Mouse (Mus musculus) lung, postnatal 25 days (tissue): Measurements from ENCODE around the gene Tex44.

Experiments
- DNase-seq: peaks from one replicate; pipeline ENCODE4 v3.0.0; 2022; ENCODE audit warnings: low spot score

The Tex44 gene

DNA sequence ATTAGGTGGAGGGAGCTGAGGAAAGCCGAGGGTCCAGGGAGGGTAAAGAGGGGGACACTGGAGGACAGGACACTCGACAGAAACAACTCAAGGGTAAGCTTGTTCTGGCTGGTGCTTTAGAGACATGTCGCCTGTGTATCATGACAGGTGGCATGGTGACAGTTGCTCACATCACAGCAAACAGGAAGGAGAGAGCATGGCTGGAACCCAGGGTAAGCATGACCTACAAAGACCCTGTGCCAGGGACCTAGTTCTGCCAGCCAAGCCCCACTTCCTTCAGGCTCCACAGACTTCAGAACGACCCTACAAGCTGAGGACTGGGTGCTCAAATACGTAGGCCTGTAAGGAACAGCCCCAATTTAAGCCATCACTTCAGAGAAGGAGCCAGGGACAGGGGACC lies 2.2 kb upstream of the Tex44 start:
- no peak for DNase-seq

DNA sequence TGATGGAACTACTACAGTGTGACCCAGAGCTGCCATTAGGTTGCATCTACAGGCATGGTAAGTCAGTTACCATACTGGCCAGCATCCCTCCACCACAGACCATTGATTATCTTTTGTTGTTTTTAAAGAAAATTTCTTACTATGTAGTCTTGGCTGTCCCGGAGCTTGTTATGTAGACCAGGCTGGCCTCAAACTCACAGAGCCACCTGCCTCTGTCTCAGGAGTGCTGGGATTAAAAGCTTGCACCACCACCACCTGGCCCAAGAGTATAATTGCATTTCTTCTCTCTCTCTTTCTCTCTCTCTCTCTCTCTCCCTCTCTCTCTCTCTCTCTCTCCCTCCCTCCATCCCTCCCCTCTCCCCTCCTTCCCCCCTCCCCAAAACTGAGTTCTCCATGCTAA lies 1.8 kb upstream of the Tex44 start:
- DNase-seq, result no peak

DNA sequence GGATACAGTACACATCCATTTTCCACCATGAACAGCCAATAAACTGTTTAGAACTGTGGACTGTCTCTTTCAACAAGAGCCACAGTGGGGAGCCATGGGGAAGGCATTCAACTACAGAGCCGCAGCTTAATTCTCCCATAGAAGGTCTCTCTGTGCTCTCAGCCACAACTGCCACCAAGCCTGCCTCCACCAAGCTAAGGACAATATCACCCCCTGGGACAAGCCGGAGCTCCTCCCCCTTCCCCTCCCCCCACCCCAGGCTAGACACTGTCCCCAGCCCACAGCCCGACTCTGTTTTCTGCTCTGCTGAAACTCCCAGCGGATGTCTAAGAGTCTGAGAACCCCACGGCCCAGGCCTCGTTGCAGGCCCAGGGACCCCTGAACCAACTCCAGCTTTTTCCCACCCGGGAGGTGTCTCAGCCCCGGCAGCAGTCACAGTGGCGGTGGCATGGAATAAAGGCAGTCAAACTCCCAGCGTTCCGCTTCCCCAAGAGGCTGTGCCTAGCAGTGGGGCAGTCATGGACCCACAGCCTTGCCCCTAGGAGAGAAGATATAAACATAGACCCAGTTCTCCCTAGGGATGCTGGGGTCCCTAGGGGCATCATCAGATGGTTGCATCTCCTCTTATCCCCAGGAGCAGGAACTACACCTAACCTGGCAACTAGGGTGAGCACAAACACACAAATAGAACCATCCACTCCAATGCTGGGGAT lies 1.1 kb upstream of the Tex44 start:
- DNase-seq, result no peak

- DNase-seq, result peak; percentile 85
Observed at GRCm38 (mm10) chr1:86430056-86430455, 3.9 kb downstream of the Tex44 start.

- no peak for DNase-seq
Observed at GRCm38 (mm10) chr1:86432778-86433177, 6.6 kb downstream of the Tex44 start.

DNA sequence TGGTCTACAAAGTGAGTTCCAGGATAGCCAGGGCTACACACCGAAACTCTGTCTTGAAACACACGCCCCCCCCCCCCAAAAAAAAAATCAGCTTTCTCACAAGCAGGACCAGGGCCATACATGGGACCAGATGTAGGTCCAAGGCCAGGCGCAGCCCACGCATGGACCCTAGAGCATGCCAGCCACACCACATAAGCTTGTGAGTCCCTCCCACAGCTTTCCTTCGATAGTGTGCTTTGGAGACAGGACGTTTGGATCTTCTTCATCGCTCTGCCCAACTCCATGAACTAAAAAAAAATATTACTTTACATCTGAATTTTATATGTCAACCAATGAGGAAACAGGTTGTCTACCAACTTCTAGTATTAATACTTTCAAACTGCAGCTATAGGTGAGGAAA lies 7.2 kb downstream of the Tex44 start:
- no peak for DNase-seq

DNA sequence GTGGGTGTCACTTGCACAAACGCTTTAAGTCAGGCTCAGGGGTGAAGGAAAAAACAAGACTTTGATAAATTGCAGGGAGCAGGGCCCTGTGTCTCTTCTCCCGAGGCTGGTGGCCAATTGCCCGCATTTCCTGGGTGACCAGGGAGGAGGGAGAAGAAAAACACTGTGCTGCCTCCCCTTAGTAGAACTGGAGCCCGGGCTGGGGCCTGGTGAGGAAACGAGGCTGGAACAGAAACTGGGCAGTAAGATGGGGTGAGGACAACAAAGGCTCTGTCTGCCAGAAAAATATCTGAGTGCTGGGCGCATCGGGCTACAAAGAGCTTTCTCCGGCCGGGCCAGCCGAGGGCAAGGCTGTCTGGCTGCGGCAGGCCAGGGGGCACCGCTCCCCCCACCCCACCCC lies 7.9 kb downstream of the Tex44 start:
- DNase-seq, result peak; percentile 74

DNA sequence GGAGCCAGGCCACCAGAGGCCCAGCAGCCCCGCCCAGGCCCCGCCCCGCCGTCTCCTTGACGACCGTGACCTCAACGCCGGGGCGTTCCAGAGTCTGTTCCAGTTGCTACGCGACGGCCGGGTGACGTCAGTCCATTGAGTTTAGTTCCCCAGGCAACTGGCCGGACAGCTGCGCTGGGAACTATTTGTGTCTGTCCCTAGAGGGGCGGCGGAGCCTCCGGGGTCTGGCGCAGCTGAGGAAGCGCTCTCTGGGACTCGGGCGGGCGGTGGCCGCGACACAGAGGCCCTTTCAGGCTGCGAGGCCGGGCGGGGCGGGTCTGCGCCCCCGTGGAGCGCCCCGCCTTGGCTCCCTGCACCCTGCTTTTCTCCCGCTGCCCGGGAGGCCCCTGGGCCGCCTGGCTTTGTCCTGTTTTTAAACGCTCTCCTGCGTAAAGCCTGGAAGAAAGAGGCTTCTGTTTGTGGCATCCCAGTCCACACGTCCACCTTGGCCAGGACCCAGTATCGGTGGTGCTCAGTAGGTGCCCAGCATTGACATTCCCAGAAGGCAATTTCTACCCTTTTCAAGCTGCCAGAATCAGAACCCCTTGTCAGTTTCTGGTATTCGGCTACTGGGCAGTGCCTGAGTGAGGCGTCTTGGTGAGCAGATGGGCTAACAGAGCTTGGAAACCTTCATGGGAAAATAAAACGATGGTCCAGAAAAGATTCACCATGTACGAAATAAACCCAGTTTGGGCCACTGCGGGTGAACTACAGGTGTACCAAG lies 8.5 kb downstream of the Tex44 start:
- peak; percentile 99 for DNase-seq

DNA sequence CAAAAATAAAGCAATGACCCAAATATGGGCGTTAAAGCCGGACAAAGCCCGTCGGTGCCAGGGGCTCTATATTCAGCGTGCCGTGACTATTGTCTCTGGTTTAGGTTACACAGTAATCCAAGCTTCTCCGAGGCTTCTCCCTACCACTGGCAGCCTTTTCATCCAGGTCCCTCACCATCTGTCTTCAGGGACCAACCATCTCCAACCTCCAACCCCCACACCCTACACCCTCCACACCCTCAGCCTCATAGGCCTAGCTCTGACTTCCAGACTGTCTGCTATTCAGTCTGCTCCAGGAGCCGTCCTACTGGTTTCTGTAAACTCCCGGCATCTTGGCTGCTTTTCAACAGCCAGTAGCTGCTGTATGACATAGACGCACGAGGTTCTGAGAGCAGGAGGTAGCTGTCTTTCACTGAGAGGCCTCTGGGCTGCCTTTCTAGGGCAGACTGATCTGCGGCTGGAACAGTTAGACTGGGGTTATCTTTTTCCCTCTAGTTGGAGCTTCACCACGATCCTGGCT lies 9.2 kb downstream of the Tex44 start:
- DNase-seq, result peak; percentile 83

- DNase-seq, result no peak
Observed at GRCm38 (mm10) chr1:86437219-86438013, 11.3 kb downstream of the Tex44 start.

DNA sequence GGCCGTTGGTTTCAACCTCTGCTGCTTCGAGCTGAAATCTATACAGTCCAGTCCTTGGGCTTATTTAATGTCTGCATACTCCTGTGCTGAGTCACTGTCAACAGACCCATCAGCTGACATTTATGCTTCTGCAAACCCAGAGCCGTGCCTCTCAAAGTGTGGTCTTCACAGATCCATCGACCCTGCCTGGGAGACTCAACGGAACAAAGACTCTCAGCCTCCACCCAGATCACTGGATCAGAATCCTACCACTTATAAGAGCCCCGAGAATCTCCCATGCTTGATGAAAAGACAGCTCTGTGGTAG lies 11.8 kb downstream of the Tex44 start:
- DNase-seq, result no peak

GRCm38 (mm10) chr1:86438501-86438900 lies 12.4 kb downstream of the Tex44 start:
- no peak for DNase-seq

GRCm38 (mm10) chr1:86439487-86440170 lies 13.5 kb downstream of the Tex44 start:
- no peak for DNase-seq

DNA sequence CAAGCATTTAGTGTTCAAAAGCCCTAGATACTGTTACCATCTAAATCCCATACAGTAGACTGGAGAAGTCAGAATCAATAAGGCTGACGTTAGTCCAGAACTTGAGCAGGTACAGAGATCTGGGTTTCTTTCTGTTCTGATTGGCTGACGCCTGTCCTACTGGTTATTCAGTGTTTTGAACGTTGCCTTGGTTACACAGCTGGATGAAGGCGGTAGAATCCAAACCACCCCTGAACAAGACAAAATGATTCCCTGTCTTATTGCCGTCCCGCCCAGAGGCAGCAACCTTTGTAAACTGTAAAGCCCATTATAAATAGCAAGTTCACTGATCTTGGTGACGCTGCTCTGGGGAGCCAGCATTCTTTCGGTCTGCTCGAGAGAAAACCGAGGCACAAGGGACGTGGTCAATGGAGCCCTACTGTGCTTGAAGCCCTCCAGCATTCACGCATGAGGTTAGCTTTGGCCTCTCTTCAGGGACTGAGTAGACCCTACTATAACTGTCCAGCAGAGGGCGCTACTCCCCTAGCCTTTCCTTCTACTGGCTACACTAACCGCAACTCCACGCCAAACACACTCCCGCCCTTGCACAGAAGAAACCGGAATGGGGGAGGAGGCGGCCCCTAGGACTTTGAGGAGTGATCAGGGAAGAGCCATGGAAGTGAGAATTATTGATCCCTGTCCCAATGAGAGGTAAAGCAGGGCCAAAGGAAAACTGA lies 14.2 kb downstream of the Tex44 start:
- peak; percentile 95 for DNase-seq

- peak; percentile 65 for DNase-seq
Observed at GRCm38 (mm10) chr1:86440887-86441723, 15.0 kb downstream of the Tex44 start.

- no peak for DNase-seq
Observed at GRCm38 (mm10) chr1:86441724-86441979, 15.5 kb downstream of the Tex44 start.

GRCm38 (mm10) chr1:86441980-86442831 lies 16.1 kb downstream of the Tex44 start:
- peak; percentile 90 for DNase-seq

DNA sequence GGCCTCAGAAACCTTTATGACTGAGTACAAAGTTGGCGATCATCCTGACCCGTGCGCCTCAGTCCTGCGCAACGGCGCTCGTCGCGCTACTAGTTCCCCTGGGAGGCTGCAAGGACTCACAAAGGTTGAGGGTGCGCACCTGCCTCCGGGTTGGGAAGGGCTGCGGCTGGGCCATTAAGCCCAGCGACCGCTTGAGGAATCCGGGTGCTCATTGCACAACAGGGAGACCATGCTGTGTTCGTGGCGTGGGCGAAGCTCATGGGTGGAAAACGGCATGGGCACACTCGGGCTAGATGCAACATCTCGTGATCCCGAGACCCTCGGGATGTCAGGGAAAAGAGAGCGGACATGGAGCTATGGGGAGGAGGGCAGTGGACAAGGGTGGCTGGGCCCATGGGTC lies 16.7 kb downstream of the Tex44 start:
- peak; percentile 51 for DNase-seq

DNA sequence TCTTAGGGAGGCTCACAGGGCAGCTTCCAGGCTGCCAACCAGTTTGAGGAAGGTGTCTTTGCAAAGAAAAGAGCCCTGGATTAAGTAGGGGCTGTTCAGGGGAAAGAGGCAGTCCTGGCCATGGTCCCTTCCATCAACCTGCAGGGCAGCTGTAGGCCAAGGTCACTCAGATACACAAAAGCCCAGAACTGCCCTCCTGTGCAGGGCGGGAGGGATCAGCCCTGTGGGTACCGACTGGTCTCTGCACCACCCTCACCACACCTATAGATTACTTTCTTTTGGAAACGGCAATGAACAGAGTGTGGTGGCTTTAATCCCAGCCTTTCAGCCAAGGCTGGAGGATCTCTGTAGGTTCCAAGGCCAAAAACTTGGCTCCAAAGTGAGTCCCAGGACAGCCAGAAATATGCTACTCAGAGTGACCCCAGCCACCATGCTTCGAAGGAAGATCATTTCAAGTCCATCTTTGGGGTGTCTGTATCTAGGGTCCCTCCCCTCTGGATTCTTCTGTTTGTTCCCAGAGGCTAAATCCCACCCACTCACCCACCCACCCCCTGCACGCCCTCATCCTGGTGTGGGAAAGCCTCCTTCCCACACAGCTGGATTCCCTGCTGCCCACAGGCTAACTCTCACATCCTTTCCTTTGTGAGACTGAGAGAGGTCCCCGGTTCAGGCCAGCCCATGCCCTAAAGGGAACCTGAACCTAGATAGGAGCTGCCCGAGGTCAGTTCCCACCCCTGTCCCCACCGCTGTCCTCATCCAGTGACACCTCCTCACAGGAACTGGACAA lies 17.4 kb downstream of the Tex44 start:
- no peak for DNase-seq
